Mouse (Mus musculus): Measurements from ENCODE around the gene Edn3.

DNA sequence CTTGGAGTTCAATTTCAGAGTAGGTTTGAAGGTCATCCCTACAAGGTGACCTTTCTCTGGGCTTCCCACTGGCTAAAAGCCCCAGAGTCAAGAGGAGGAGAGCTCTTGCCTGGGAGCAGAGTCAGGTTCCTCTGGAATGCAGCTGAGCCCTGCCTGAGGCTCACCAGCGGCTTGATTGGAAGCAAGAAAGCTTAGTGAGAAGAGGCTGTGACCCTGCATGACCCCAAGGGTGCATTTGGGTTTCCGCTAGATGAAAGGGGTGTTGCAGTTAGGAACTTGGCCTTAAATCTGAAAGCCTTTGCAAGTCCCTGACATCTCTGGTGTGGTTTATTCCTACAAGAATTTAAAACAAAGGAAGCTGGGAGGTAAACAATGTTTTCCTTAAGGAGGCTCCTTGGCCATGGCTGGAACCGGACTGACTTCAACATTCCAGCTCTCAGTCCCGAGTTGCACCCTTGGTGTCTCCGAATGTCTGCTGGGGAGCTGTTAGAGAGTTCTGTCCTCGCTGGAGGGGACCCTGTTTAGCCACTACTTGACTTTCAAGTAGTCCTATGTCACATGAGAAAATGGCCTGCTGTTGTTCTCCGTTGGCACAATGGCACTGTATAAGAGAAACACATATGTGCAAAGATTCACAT is 8.6 kb downstream of the Edn3 start:
- TF ChIP-seq CTCF (IDR thresholded peaks at IDR 0.05 in 2 of 3, conservative IDR thresholded peaks at IDR 0.05 in 1 of 3; ENCODE audit: control insufficient read depth in 1 of 3, insufficient read depth in 1 of 3, low read depth in 2 of 3, low read length in 3 of 3, poor library complexity in 1 of 3, severe bottlenecking in 1 of 3): no peak
- TF ChIP-seq POLR2A (IDR thresholded peaks at IDR 0.05; ENCODE audit: control insufficient read depth in 1 of 2, insufficient read depth in 1 of 2, low read depth in 1 of 2, low read length in 2 of 2, poor library complexity in 1 of 2): no peak
- TF ChIP-seq ZC3H11A (IDR thresholded peaks at IDR 0.05; ENCODE audit: low read depth, low read length): no peak
- no peak for TF ChIP-seq GATA1 (IDR thresholded peaks at IDR 0.05; ENCODE audit: low read depth, low read length)
- no peak for TF ChIP-seq CHD2 (IDR thresholded peaks at IDR 0.05; ENCODE audit: low read length)
- TF ChIP-seq TCF12 (IDR thresholded peaks at IDR 0.05; ENCODE audit: low read depth, low read length): no peak

All from MEL (cell line).